Mouse (Mus musculus) spleen, embryonic (tissue): ENCODE measurements around the gene Plcb1.

ENCODE experiments used
- CTCF ChIA-PET: fragments of 350-600 bp; sonication (Branson Sonifier 250); formaldehyde crosslinking; loops from one replicate; lab custom pipeline; 2022; lab: Charles Lee

Gene Plcb1

GRCm38 (mm10) chr2:135204141-135205120 lies 418.6 kb downstream of the Plcb1 start:
- CTCF ChIA-PET, result no interaction called here

- CTCF ChIA-PET, result no interaction called here
Observed at GRCm38 (mm10) chr2:135208890-135209289, 423.0 kb downstream of the Plcb1 start.

DNA sequence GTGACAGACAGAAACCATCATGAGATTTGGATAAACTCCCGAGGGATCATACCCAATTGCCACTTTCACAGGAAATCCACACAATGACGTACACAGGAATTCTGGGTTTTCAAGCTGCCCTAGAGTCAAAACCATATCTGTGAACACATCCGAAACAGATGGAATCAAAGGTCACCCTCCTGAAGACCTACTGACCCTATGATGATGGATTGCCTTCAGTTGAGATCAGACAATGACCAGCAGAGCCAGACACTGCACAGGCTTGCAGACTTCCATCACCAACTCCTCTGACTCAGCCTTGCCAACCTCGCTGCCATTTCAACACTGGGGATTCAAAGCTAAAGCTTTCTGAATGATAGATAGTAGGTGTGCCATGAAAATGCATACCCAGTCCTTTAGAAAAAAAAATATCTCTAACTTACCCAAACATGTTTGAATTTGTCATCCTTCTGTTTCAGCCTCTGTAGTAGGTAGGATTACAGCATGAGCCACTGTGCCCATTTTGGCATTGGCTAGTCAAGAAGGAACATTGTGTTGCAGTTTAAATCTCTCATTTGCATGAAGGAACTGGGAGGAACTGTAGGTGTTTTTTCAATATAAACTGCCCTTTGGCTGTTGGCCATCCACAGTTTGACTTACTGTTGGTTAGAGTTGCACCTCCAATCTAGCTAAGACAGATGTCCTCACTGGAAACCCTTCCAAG lies 429.0 kb downstream of the Plcb1 start:
- CTCF ChIA-PET, result no interaction called here

- CTCF ChIA-PET, result no interaction called here
Observed at GRCm38 (mm10) chr2:135219406-135219805, 433.5 kb downstream of the Plcb1 start.

GRCm38 (mm10) chr2:135225604-135226025 lies 439.7 kb downstream of the Plcb1 start:
- CTCF ChIA-PET, result no interaction called here

- CTCF ChIA-PET, result no interaction called here
Observed at GRCm38 (mm10) chr2:135230262-135230661, 444.4 kb downstream of the Plcb1 start.

GRCm38 (mm10) chr2:135242662-135243316 lies 456.9 kb downstream of the Plcb1 start:
- CTCF ChIA-PET, result no interaction called here

GRCm38 (mm10) chr2:135243764-135244163 lies 457.9 kb downstream of the Plcb1 start:
- CTCF ChIA-PET, result no interaction called here

GRCm38 (mm10) chr2:135249925-135250324 lies 464.1 kb downstream of the Plcb1 start:
- CTCF ChIA-PET, result no interaction called here

- CTCF ChIA-PET, result no interaction called here
Observed at GRCm38 (mm10) chr2:135251821-135252315, 466.0 kb downstream of the Plcb1 start.

DNA sequence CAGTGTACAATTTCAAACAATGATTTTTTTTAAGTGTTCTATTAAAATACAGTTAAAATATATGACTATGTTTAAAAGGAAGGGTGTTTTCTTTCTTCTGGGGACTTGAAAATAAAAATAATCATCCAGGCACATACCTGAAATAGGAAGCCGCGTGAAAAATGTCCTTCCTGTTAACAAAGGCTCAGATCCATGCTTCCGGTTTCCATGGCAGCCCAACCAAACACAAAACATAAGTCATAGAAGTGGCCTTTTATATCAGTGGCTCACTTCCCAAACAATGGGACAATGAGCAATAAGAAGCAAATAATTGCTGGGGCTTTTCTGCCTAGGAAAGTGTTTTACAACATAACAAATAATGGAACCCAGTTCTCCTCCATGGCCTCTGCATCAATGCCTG lies 473.3 kb downstream of the Plcb1 start:
- CTCF ChIA-PET, result no interaction called here

DNA sequence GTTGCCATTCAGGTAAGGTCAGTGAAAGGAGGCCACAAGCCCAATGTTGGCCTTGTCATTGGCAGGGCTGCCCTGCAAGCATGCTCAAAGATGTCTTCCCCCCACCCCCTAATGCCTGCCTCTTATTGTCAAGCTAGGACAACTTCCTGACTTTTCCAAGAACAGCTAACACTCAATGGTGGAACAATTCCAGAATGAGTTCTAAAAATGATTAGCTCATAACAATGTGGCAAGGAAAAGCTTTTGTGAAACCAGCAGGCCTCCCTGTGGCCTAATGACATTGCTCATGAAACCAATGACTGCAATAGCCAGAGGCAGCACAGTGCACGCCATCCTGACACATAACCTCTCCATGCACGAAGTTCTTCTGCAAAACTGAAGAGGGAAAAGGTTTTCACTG lies 478.1 kb downstream of the Plcb1 start:
- CTCF ChIA-PET, result no interaction called here

- CTCF ChIA-PET, result no interaction called here
Observed at GRCm38 (mm10) chr2:135274949-135275348, 489.1 kb downstream of the Plcb1 start.

DNA sequence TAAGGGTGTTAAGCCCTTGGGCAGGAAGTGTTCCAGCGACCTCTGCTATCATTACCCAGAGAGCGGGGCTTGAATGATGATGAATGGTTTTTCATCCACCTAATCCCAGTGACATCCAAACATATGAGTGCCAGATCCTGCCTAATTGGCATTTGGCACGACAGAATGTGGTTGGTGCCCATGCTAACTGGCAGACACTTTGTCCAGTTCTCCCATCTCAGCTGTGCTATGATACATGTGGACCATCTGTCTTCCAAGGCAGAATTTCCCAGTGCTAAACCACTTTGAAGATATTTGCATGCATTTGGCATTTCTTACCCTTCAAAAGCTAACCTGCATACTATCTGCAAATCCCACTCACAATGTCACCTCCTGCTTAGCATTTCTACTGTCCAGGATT lies 492.6 kb downstream of the Plcb1 start:
- CTCF ChIA-PET, result no interaction called here

GRCm38 (mm10) chr2:135279026-135279425 lies 493.2 kb downstream of the Plcb1 start:
- CTCF ChIA-PET, result no interaction called here

GRCm38 (mm10) chr2:135283783-135284182 lies 497.9 kb downstream of the Plcb1 start:
- CTCF ChIA-PET, result no interaction called here

DNA sequence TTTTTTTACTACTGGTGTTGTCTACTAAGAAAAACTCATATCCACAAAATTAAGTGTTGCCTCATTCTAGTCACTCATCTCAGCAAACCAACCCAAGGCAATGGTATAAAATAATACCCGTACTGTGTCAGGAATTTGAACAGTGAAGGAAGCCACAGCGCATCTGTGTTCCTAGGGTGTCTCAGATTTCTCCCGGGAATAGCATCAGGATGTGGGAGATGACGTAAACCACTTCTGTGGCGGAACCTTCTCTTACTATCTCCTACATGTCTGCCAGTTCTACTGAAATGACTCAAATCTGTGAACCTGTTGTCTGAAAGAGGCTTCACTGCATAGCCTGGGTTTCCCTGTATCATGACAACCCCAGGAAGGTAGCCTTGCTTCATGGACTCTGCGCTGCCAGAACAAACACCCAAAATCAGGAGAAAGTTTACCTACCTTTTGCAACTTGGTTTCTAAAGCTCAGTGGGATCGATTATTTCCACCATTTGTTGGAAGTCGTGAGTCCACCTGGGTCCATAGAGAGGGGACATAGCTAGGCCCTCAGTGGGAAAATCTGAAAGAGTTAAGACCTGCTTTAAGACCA lies 510.4 kb downstream of the Plcb1 start:
- CTCF ChIA-PET, result no interaction called here

DNA sequence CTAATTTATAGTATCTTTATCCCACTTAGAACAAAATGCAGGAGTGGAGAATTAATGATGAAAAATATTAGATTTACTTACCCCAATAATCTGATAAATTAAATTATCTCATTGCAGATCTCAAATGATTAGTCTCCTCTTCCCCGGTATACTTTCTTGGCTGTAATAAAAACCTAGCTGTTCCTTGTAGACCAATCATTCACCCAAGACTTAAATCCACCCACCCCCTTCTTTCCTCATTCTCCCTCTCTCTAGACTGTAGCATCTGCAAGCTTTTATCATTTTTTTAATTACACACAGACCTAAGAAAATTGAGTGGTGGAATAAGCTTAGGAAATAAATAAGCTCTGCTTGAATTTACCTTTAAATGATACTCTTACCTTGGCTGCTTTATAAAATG lies 514.6 kb downstream of the Plcb1 start:
- CTCF ChIA-PET, result interaction anchor here (0.7 kb wide), 1 partner anchor 755 kb away, joined by 3 read pairs; no protein-coding TSS in a partner anchor

DNA sequence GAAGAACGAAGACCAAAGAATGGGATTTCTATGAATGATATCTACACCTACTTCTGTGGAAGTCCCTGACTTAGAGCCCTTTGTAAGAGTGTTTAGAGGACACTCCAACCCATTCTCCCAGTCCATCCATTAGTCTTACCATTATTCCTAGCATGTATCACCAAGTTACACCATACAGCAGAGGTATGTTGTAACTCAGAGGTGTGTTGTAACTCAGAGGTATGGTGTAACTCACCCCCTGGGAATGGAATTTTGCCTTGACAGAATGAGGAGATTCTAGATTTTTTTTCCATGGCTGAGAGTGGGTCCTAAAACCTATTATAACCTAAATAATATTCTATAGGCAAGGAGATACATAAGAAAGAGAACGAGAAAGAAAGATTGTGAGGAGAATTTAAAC lies 516.6 kb downstream of the Plcb1 start:
- CTCF ChIA-PET, result no interaction called here

- CTCF ChIA-PET, result no interaction called here
Observed at GRCm38 (mm10) chr2:135305186-135305585, 519.3 kb downstream of the Plcb1 start.

DNA sequence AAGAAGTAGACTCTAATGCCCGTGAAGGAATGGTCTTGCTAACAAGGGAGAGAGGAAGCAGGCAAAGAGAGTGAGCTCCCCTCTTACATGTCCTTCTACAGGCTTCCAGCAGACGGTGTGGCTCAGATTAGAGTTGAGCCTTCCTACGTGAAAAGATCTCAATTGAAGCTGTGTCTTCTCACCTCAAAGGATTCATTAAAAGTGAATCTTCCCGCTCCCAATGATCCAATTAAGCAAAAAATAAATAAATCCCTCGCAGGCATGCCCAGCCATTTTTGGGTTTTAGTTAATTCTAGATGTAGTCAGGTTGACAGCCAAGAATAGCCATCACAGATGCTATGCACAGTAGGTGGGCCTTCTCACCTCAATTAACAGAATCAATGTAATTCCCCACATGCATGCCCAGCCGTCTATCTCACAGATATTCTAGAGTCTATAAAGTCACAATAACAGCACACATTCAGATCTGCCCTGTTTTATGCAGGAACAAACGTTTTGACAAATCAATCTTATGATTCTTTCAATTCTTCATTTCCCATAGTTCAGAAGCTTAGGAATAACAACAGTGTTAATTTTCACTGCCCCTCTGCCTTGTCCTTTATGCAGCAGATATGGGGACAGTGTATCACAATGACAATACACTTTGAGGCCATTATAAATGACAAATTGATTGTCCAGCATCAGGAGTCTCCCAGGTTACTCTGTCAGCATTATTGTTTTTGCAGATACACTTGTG lies 520.0 kb downstream of the Plcb1 start:
- CTCF ChIA-PET, result interaction anchor here (0.6 kb wide), 1 partner anchor 153 kb away, joined by 3 read pairs; no protein-coding TSS in a partner anchor
